Mouse (Mus musculus): ENCODE results near the gene Tmem207.
"Not testable (repeated sequence)": the region's sequence is repeated elsewhere in the genome, so short reads cannot be mapped to it uniquely, and the experiment has no call there.

Tmem207 gene

GRCm38 (mm10) chr16:26526669-26527068 is at the start of gene Tmem207:
Gene Tmem207, minus strand, starts transcription at chr16:26526769.
- no peak for DNase-seq (ENCODE audit: low spot score in 2 of 2)

- DNase-seq (ENCODE audit: low spot score in 2 of 2): no peak
Observed at GRCm38 (mm10) chr16:26574173-26574572, 47.6 kb upstream of the Tmem207 start.

DNA sequence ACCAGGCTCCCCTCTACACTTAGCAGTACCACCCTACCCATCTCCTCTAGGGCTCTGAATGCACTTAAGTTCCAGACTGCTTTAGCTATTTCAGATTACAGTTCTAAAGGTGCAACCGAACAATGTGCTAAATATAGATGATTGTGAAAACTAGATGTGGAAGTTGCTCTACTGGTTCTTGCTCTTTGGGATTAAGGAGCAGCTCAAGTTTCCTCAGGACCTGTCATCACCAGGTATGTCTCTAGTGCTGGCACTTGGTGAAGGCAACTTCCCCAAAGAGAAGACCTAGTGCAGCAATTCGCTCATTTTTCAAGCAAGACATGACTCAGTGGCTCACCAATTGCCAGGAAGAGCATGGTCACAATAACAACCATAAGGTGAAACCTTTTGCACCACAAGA is 45.3 kb upstream of the Tmem207 start:
- no peak for DNase-seq (ENCODE audit: low spot score in 2 of 2)

DNA sequence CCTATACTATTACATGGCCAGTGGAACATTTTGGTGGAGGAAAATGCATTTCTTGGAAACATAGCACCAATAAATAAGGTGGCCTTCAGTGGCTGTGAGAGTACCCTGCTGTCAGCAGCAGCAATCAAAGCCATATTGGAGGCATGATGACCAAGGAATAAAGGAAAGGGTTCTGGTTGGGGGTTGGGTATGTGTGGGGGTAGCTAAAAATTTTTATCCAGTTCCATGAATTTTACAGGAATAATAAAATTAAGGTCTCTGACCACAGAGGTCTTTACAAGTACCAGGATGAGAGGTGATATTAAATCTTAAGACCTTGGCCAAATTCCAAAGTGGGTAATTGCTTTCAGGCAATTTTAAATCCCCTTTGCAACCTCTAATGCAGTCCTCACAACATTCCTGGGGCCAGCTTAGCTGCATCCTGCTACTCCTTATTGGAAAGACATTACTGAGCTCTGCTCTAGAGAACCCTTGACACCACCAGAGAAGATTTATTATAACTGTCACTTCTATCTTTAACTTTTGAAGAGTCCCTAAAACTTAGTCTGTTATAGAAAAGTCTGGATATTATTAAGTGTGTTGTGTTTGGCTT is 42.9 kb upstream of the Tmem207 start:
- DNase-seq (ENCODE audit: low spot score in 2 of 2): no peak

- no peak for DNase-seq (ENCODE audit: low spot score in 2 of 2)
Observed at GRCm38 (mm10) chr16:26562771-26563170, 36.2 kb upstream of the Tmem207 start.

DNA sequence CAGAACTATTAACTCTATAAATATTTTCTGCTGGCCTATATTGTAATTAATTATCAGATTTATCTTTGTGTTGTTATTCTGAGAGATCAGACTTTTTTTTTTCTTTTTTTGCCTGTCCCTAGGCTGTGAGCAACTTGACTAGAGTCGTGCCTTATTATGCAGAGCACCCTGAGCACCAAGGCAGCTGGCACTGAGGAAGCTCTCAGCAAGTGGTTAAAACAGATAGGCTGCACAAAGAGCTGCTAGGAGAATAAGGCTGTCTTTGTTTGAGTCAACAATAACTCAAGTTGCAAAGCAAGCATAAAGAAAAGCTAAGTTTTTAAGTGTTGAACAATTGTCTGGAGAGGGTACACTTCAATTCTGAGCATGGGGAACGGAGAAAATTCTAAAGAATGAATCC is 35.2 kb upstream of the Tmem207 start:
- DNase-seq (ENCODE audit: low spot score in 2 of 2): no peak

DNA sequence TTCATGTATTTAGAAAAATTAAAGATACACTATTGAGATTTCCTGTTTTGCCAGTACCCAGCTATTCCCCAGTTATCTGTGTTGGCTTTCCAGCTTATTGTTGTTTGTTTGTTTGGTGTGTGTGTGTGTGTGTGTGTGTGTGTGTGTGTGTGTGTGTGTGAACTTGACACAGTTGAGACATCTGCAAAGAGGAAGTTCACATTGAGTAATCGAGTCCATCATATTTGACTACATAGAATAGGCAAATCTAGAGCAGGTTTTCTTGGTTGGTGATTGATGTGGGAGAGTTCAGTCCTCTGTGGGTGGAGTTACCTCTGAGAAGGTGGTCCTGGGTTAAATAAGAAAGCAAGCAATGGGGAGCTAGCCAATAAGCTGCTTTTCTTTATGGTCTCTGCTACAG is 32.2 kb upstream of the Tmem207 start:
- DNase-seq (ENCODE audit: low spot score in 2 of 2): no peak

DNA sequence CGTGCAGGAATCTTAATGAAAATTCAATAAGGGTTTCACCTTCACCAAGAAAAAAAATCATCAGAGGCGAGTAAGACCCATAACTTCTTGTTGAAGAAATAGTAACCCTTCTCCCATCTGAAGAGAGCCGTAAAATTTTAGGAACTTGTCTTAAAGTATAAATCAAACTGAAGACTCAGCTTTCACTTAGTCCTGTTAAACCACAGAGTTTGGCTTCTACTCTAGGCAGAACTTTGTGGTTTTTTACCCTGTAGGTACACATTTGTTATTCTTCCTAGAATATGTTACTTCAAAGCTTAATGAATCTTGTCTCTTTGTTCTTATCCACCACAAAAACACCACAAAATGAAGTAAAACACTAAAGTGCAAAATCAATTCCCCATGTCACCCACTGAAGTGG is 25.7 kb upstream of the Tmem207 start:
- DNase-seq (ENCODE audit: low spot score in 2 of 2): no peak

DNA sequence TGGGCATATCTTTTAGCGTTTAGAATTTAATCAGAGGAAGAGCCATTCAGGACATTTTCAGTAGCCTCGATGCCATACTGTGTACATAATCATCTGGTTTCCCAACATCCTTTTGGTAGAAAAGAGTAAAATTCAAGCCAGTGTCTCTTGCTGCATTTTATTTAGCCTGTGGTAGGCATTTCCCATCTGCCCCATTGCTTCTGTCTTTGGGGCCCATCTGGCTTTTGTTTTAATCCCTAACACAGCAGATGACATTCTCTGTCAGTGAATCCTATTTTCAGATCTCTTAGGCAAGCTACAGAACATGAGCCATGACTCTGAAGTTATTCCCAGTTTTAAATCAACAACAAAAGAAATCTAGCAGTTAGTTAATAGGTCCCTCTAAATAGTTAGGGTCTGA is 22.7 kb upstream of the Tmem207 start:
- peak in 1 of 2 experiments; percentile 21 for DNase-seq (ENCODE audit: low spot score in 2 of 2)

DNA sequence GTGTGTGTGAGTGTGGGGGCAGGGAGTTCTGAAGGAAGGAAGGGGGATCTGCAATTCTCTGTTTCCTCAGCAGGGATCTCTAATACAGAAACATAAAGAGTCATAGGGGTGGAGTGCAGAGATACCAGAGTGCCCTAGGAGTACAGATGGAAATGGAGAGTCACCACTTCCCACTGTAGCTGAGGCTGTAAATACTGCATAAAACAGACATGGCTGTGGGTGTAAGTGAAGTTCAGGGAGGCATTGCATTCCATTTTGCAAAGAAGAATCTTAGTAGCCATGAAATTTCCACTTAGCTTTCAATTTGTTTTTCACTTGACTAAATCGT is 20.3 kb upstream of the Tmem207 start:
- no peak for DNase-seq (ENCODE audit: low spot score in 2 of 2)

- no peak for DNase-seq (ENCODE audit: low spot score in 2 of 2)
Observed at GRCm38 (mm10) chr16:26546170-26546878, 19.8 kb upstream of the Tmem207 start.

GRCm38 (mm10) chr16:26532287-26532686 is 5.7 kb upstream of the Tmem207 start:
- DNase-seq (ENCODE audit: low spot score in 2 of 2): no peak

- DNase-seq (ENCODE audit: low spot score in 2 of 2): no peak
Observed at GRCm38 (mm10) chr16:26530451-26530850, 3.9 kb upstream of the Tmem207 start.

DNA sequence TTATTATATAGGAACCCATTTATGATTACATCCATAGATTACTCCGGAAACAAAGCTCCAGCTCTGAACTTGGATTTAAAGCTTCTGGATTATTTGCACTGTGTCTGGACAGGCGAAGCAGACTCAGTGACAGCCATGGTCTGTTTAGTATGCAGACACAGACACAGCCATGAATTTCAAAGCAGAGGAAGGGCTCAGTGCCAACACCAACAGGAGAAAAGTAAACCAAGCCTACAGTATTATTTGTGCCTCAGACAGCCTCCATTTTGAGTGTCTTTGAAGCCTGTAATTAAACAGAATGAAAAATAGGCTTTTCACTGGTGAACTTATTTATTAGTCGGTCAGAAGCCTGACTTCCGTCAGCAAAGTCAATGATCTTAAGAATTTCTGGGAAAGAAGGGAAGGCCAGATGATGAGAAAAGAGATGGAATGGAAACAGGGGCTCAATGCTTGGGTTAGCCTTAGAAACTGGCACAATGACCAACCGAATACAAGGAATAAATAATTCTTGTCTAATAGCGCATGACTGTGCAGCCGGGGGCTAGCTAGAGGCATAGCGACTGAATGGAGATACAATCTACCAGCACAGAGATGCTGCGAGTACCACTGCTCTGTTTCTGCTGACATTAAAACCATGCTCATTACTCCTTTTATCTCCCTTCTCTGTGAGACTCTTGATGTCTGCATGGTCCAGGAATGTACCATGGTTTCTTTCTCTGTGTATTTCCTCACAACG is 1.5 kb upstream of the Tmem207 start:
- peak in 1 of 2 experiments; percentile 3 for DNase-seq (ENCODE audit: low spot score in 2 of 2)

GRCm38 (mm10) chr16:26525832-26526231 is 737 bp downstream of the Tmem207 start:
- DNase-seq (ENCODE audit: low spot score in 2 of 2): no peak

DNA sequence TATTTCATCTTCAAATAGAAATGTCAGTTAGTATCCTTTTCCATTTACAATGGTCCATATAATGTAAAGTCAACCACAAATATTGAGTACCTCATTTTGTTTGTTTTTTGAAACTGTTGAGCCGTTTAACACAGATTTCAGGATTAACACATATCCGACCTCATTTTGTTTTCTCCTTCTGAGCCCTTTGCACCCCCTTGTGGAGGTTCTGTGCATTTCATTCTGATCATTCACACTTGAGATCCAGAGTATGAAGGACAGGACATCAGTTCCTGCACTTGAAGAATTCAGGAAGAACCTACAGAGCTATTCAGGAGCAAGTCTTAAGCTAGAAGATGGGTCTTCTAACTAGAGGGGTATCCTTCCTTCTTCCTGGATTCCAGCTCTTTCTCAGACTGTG is 7.0 kb downstream of the Tmem207 start:
- no peak for DNase-seq (ENCODE audit: low spot score in 2 of 2)

- DNase-seq (ENCODE audit: low spot score in 2 of 2): no peak
Observed at GRCm38 (mm10) chr16:26504961-26505360, 21.6 kb downstream of the Tmem207 start.

GRCm38 (mm10) chr16:26500738-26501137 is 25.8 kb downstream of the Tmem207 start:
- DNase-seq (ENCODE audit: low spot score in 2 of 2): no peak

DNA sequence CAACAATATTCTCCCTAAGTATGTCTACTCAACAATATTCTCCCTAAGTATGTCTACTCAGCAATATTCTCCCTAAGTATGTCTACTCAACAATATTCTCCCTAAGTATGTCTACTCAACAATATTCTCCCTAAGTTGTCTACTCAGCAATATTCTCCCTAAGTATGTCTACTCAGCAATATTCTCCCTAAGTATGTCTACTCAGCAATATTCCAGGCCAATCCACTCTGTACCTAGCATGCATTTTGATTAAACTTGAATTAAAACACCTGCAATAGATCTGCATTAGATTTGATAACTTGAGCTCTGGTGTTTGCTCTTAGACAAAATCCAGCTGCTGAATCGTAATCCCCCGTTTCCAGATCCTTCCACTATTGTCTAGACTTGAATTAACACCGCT is 26.9 kb downstream of the Tmem207 start:
- not testable (repeated sequence) for DNase-seq (ENCODE audit: low spot score in 2 of 2)

DNA sequence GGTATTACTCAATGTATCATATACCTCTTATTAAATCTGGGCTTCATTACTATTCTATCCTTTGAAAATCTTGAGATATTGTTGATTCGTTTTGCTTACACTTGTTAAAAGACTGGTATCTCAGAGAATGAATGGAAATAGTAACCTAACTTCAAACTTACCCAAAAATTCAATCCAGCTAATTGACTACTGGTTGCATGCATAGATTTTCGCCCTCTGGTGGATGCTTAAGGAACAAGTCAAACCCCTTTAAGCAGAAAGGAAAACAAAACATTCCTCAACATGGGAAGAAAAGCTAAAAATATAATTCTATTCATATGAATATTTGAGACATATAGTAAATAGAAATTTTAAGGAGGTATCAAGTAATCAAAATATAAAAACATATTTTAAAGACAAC is 30.8 kb downstream of the Tmem207 start:
- no peak for DNase-seq (ENCODE audit: low spot score in 2 of 2)

GRCm38 (mm10) chr16:26471254-26471653 is 55.3 kb downstream of the Tmem207 start:
- no peak for DNase-seq (ENCODE audit: low spot score in 2 of 2)

DNA sequence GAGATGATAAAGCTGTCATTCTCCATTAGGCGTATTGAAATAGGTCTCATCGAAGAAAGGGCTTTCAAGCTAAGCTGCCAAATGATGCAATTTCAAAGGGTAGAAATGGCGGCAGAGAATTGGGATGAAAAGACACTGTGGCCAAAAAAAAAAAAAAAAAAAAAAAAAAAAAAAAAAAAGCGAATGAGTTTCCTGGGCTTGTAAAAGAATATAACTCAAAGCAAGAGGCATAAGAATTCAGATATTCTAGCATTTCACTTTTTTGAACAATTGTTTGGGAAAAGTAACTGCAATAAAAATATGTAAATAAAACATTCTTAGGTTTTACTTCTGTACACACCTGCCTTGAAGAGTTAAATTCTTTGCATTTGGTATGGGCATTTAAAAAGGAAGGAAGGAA is 60.0 kb downstream of the Tmem207 start:
- DNase-seq (ENCODE audit: low spot score in 2 of 2): no peak

GRCm38 (mm10) chr16:26462835-26463234 is 63.7 kb downstream of the Tmem207 start, which contains the start of gene Cldn16:
Gene Cldn16, plus strand, starts transcription at chr16:26463135.
- no peak for DNase-seq (ENCODE audit: low spot score in 2 of 2)

Measured in right cerebral cortex, postnatal 36 days (tissue).